Mouse (Mus musculus) CH12F3 (cell line): ENCODE data around the gene Rilpl1.
"Not testable (repeated sequence)": the region's sequence is repeated elsewhere in the genome, so short reads cannot be mapped to it uniquely, and the experiment has no call there.

ENCODE experiments used
- in situ Hi-C: fragments of 300-500 bp; cut with MboI; formaldehyde crosslinking; loops from 2 replicates; pipeline ENCODE4 v1.14.3; 2020; ENCODE audit warnings: low sequenced_read_pairs

The Rilpl1 gene

DNA sequence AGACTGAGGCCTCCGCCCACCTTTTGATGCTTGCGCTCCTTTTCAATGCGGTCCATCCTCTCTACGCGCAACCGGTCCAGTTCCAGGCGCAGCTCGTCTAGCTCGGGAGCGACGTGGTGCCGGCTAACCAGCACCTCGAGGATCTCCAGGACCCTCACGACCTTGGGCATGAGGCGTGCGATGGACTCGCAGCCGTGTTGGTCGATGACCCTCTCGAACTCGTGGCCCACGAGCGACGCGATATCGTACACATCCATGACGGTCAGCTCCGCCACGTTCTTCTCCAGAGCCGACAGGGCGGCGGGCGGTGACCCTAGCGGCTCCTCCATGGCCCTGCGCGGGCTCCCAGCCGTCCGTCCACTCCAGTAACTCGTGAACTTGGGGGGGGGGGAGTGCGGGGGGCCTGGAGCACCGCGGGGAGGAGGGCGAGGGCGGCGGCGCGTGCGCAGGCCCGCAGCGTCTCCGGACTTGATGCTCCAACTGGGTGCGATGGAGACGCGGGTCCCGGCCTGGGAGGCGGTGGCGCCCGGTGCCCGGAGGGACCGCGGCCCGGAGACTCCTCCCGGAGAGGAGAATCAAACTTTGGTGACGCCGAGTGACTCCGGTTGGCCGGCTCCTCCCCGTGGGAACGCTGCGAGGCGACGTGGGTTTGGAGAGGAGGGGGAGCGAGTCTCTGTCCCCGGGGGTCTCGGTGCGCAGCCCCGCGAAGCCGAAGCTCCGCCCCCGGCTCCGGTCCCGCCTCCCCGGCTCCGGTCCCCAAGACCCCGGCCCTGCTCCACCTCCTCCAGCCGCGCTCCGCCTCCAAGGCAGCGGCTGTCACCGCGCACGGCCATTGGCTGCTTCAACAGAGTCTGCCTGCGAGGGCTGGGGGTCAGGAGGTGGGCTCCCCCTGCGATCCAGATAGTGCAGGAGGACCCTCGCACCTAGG, at the start of gene Rilpl1:
Rilpl1 (minus strand) TSS at position 737 of the 928 bp plus-strand sequence.
- in situ Hi-C loops, result loop anchor here (10.0 kb wide), 1 partner anchor 96 kb away; the partner anchor contains the start of gene Kmt5a

DNA sequence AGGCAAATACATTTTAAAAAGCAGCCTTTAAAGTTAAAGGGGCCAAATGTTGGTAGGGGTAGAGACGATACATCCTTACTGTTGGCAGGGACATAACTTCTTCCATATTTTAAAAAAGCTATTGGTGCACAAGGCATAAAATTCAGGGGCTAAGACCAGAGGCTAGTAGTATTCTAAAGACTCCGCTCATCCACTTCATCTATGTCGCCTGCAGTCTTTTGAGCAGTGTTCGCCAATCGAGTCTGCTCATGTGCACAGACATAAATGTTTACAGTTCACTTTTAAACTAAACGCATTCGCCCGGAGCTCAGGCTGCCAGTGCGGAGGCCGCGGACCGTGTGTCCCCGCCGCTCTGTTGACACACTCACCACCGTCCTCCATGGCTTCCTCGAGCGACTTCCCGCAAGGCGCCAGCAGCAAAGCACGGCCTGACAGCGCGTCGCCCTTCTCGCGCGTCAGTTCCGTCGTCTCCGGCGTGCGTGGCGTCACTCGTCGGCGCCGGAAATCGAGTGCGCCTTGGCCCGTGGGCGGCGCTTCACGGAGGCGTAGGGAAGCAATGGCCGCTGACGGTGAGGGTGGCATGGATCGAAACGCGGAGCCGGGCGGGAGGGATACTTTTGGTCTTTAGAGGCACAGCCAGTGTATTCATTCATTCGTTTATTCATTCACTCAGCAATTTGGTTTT, 47.6 kb upstream of the Rilpl1 start, which contains the start of the genes Eif2b1 and Gtf2h3:
Eif2b1 (minus strand) TSS at position 499 of the 685 bp plus-strand sequence.
Gtf2h3 (plus strand) TSS at position 508 of the 685 bp plus-strand sequence.
- in situ Hi-C loops, result no loop called here

DNA sequence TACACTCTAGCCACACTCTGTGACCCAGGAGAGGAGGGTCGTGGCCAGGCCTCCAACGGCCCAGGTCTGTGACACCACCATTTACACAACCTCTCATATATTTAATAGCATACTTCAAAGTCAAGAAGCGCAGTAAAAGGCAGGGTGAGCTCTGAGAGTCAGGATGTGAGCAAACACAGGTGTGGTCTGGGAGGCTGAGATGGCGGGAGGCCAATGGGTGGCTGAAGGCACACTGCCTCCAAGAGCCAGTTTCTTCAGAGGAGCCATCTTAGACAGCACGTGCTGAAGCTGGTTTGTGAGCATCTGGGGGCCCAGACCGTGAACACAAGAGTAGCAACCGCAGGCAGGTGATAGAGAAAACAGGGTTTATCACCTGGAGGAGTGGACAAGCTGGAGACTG, 44.3 kb upstream of the Rilpl1 start:
- in situ Hi-C loops, result no loop called here

DNA sequence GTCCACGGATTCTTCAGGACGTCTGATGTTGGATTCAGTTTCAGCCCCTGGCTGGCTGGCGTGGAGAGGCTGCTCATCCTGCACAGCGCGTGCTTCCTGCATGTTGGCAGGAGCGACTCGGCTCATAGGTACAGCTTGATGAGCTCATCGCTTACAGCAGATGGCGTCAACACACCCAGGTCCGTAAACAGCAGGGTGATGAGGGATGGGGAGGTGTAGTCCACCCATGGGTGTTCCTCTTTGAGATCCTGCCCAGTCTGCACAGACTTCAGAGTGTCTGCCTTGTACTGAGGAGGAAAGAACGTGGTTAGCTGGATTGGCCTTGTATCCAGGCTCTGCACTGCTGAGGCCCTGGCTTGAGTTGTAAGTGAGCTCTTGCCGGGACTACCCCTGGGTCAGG, 39.9 kb upstream of the Rilpl1 start:
- in situ Hi-C loops, result no loop called here

DNA sequence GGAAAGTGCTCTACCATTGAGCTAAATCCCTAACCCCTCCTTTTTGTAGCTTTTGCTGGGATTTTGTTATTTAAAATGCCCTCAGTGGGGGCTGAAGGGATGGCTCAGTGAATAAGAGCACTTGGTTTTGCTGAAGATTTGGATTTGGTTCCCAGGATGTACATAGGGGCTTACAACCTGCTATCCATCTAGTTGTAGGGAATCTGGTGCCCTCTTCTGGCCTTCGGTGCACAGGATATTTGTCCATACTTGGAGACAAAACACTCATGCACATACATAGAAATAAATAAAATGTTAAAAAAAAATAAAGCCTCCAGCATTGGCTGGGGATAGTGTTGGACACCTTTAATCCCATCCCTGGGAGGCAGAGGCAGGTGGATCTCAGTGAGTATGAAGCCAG, 24.0 kb upstream of the Rilpl1 start:
- in situ Hi-C loops, result no loop called here

DNA sequence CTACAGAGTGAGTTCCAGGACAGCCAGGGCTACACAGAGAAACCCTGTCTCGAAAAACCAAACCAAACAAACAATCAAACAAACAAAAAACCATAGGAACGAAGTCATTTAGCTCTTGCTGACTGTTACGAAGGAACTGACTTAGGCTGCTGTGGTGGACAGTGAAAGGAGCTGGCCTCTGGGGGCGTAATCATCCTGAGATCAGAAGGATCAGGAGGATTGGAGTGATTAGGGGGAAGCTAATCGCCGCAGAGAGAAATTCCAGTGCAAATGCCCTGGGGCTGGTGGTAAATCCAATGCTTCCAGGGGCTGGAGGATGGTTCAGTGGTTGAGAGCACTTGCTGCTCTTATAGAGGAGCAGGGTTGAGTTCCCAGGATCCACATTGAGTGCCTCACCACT, 22.4 kb upstream of the Rilpl1 start:
- in situ Hi-C loops, result no loop called here

DNA sequence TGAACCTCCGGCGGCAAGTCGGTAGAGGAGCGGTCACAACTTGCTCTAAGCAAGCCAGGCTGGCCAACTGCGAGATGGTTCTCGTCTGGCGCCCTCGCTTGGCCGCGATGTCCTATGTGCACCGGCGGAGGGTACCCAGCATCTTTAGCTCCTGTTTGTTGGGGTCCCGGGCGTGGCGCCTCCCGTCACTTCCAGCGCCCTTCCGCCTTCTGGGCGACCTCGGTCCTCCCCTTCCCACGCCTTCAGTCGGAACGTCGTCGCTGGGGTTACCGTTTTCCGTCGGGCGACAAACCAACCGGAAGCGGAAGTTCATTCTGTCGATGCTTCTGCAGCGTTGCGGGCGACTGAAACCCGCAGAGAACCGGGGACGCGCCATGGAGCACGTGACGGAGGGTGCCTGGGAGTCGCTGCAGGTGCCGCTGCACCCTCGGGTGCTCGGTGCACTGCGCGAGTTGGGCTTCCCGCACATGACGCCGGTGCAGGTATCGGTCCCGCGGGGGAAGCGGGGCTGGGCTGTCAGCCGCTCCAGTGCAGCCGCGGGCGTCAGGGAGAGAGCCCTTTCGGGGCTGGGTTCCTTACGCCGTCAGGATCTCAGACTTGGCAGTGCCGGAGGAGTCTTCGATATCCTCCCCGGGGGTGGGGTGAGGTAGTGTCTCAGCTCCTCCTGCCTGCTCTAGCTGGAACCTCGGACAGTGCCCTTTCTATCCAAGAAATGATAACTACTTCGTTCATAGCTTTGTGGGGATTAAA, 21.5 kb upstream of the Rilpl1 start, which contains the start of gene Ddx55:
Ddx55 (plus strand) TSS at position 307 of the 750 bp plus-strand sequence.
- in situ Hi-C loops, result no loop called here

DNA sequence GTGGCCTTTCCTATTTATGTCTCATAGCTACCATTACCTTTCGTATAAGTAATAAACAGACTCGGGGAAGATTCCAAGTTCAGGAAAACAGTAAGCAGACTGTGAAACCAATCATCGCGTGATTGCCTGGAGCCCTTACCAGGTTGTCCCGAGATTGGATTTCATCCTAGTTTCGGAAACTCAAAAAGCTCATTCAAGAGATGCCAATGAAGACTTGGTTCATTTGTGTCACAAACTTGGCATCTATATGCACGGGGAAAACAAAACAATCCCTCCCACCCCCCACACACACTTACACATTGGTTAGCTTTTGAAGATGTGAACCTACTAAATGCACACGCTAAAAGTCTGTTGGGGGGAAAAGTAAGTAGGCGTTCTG, 20.9 kb upstream of the Rilpl1 start:
- in situ Hi-C loops, result no loop called here

DNA sequence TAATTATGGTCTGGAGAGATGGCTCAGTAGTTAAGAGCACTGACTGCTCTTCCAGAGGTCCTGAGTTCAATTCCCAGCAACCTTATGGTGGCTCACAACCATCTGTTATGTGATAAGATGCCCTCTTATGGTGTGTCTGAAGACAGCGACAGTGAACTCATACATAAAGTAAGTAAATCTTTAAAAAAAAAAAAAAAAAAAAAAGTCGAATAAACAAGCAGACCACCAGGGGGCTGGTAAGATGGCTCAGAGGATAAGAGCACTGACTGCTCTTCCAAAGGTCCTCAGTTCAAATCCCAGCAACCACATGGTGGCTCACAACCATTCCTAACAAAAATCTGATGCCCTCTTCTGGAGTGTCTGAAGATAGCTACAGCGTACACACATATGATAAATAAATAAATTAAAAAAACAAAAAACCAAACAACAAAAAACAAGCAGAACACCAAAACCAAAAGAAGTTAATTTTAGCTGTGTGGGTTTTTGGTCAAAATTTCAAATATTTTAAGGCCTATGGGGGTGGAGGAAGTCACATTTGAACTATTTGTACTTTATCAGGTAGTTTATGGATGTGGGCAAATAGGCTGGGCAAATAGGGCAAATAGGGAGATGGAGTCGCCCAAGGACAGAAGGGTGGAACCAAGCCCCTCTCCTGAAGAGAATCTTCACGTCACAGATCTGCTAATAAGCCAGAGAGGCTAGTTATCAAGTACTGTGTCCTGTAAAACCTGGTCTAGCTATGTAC, 20.3 kb upstream of the Rilpl1 start:
- in situ Hi-C loops, result not testable (repeated sequence)

DNA sequence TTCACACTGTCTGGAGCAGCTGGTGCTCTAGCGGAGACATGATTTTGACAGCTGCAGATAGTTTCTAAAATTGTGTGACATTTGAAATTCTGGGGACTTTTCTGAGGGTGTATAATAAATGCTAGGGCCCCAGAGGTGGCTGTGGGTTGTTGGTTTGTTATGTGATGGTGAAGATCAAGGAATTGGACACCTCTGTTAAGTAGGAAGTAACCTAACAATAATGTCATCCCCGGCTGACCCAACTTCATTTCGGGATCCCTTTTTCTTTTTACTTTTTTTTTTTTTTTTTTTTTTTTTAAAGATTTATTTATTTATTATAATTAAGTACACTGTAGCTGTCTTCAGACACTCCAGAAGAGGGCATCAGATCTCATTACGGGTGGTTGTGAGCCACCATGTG, 19.5 kb upstream of the Rilpl1 start:
- in situ Hi-C loops, result not testable (repeated sequence)

DNA sequence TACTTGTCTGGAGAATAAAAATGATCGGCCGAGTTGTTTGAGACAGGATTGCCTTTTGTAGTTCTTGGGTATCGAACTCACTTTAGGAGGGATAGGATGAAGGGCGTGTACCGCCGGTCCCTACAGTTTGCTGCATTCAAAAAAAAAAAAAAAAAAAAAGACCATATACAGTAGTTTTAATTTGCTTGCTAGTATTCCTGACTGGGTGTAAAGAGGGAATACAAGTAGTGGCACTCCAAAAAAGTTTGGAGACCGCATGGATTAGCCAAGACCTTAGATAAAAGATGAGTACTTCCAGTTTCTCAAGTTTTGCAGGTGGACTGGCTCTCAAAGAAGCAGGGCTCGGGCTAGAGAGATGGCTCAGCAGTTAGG, 10.4 kb upstream of the Rilpl1 start:
- in situ Hi-C loops, result no loop called here

DNA sequence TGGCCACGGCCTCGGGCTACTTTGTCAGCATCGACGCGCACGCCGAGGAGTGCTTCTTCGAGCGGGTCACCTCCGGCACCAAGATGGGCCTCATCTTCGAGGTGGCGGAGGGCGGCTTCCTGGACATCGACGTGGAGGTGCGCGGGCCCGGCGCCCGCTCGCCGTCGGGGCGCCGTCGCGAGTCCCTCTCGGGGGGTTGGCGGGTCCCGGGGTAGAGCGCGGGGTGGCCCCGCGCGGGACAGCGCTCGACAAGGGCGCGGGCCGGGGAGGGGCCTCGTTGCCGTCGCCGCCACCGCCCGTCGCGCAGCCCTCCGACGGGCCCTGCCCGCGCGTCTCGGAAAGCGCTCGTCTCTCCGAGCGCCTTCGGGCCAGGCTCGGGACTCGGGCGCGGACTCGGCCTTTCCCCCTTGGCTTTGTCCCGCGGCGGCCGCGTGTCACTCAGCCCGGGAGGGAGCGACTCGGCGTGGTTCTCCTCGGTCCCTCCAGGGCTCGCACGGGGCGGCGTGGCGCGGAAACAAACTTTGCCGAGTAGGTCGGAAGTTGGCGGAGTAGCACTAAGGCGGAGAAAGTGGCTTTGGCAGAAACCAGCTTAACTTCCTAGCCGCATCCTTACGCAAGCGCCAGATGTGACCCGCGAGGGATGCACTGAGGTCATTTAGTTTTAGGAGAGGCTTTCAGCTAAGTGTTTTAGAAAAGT, 9.9 kb upstream of the Rilpl1 start:
- in situ Hi-C loops, result no loop called here

DNA sequence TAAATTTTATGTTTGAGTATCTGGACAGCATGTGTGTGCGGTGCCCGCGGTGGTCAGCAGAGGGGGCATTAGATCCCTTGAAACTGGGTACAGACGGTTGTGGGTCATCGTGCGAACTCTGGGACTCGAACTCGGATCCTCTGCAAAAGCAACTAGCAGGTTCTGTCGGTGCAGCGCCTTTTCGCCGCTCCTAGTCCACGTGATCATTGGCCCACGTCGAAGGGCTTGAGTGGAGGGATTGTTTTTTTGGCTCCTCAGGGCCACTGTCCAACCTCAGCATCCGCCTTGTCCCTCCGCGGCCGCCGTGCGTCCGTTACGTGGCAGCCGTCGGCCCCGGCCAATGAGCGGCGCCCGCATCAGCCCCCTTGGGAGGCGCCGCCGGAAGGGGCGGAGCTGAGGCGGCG, 9.2 kb upstream of the Rilpl1 start, which contains the start of gene Tmed2:
Tmed2 (plus strand) TSS at position 313 of the 404 bp plus-strand sequence.
- in situ Hi-C loops, result no loop called here

DNA sequence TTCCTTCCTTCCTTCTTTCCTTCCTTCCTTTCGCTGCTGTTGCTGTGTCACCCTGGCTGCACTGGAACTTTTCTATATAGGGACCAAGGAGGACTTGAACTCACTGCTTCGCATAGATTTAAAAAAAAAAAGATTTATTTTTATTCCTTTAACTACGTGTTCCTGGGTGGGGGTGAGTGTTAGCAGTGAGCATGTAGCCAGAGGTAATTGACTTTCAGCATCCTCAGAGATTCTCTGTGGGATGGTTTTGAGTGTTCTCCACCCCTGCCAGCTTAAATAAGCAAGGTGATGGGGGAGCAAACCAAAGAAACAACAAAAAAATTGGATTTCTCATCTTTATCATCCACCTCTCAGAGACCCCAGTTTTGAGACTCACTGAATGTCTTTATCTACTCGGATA, 8.7 kb upstream of the Rilpl1 start:
- in situ Hi-C loops, result loop anchor here (10.0 kb wide), 1 partner anchor 105 kb away; the partner anchor contains the start of gene Kmt5a

DNA sequence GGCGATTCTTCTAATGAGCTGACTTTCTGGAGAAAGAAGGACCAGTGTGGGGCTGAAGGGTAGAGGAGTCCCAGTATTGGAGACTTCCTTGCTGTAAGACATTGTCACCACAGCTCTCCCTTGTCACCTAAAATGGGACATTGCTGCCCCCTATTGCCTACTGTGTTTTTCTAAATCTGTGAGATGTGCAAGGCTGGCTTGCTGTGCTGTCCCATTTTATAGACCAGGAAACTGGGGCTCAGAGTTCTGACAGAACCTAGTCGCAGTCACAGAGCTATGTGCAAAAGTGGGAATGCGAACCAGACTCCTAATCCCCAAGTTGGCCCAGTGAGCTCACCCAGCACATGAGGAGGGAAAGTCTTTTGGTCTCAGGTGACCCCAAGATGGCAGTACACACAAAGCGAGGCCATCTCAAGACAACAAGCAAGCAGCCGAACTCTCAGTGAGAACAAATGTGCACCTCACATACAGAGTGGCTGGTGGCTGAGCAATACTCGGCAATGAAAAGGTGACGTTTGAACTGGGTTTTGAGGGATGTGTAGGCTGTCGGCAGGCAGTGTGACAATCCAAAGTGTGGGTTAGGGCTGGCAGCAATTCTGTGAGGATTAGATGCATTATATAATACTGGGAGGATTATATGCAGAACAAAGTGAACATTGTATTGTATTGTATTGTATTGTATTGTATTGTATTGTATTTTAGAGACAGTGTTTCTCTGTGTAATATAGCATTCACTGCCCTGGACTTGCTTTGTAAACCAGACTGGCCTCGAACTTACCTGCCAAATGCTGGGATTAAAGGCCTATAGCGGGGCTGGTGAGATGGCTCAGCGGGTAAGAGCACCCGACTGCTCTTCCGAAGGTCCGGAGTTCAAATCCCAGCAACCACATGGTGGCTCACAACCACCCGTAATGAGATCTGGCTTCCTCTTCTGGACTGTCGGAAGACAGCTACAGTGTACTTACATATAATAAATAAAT, 7.9 kb upstream of the Rilpl1 start:
- in situ Hi-C loops, result loop anchor here (10.0 kb wide), 1 partner anchor 104 kb away; the partner anchor contains the start of gene Kmt5a

DNA sequence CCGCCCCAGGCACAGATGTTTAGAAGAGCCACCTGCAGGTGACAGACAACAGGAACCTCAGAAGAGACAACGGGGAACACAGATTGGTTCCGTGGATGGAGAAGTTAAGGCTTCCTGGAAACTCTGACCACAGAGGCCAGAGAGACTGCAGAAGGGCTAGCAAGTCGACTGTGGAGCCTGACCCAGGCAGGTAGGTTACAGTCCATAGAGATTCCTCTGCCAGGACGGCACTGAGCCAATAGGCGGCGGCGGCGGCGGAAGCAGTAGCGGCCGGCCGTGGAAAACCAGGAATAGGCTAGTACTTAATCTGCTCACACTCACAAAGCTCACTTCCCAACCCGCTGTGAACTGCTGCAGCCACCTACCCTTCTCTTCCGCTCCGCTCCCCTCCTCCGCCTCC, 5.6 kb upstream of the Rilpl1 start:
- in situ Hi-C loops, result loop anchor here (10.0 kb wide), 1 partner anchor 102 kb away; the partner anchor contains the start of gene Kmt5a

DNA sequence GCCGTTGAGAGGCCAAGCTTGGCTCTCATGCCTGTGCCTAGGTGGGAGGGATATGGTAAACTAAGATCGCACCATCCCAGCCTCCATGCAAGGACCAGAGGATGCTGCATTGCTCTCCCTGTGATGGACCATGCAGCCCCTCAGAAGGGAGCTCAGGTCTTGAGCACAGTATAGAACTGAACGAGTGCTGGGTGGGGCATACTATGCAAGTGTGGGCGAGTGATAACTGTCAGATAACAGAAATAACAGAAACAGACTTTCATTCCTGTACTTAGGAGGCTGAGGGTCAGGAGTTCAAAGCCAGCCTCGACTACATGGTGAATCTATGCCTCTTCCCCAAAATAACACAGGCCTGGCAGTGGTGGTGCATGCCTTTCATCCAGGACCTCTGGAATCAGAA, 3.8 kb upstream of the Rilpl1 start:
- in situ Hi-C loops, result loop anchor here (10.0 kb wide), 1 partner anchor 100 kb away; the partner anchor contains the start of gene Kmt5a

DNA sequence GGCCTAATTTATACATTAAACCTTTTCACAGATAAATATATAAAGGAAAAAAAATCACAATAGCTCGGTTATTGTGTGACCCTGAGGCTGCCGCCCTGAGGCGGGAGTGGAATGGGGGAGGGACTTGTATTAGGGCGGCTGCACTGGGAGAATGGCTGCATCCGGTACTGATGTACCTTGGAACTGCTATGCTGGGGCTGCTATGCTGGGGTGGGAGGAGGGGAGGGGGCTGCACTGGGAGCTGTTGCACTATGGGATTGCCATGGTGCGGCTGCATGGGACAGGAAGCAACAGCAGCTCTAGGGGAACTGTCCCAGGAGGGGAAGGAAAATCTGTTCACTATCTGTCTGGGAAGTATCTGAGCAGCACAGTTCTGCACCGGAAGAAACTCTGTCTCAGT, 1.3 kb upstream of the Rilpl1 start:
- in situ Hi-C loops, result loop anchor here (10.0 kb wide), 1 partner anchor 98 kb away; the partner anchor contains the start of gene Kmt5a
